In genomic region chr12:78205915-78206570, GRCm38 (mm10) we compare ENCODE assay signal across 8 mouse cellular contexts. TPM values are rescaled to one million over a fixed set of nuclear protein-coding genes. Genes with fewer than 3 reads are reported as not detected.
DNase-seq lines count a peak whose midpoint lies in the region; ATAC-seq and TF ChIP-seq lines count a peak whose summit lies in the region.

No protein-coding gene starts in this region.

- H3K27ac ChIP-seq in heart, adult 2 months: peak overlapping the region; percentile 26
- no peak overlapping the region for H3K27ac ChIP-seq in limb, embryonic 14.5 days (replicated peaks; ENCODE audit: low read depth, low read length)
- no peak overlapping the region for H3K27ac ChIP-seq in midbrain, postnatal 0 days (ENCODE audit: low read depth, low read length)
- no peak overlapping the region for H3K27ac ChIP-seq in stomach, embryonic 14.5 days (ENCODE audit: low read length)

- no peak overlapping the region; the same call in 1 of the 2 replicates for H3K9ac ChIP-seq in heart, adult 2 months (ENCODE audit: low read depth, low read length)
- H3K9ac ChIP-seq in limb, embryonic 14.5 days (ENCODE audit: low read depth, low read length, severe bottlenecking): no peak overlapping the region
- H3K9ac ChIP-seq in midbrain, postnatal 0 days (replicated peaks; ENCODE audit: low read length, poor library complexity, severe bottlenecking): no peak overlapping the region
- no peak overlapping the region for H3K9ac ChIP-seq in stomach, embryonic 14.5 days (replicated peaks; ENCODE audit: low read depth, low read length)

- 6% methylated on average over 5 of the region's 5 CpGs for WGBS in heart, adult 2 months
- 11% methylated on average over 5 of the region's 5 CpGs for WGBS in limb, embryonic 14.5 days
- 14% methylated on average over 5 of the region's 5 CpGs for WGBS in midbrain, postnatal 0 days
- 14% methylated on average over 5 of the region's 5 CpGs for WGBS in stomach, embryonic 14.5 days

- no peak overlapping the region; the same call in 1 of the 2 replicates for H3K4me2 ChIP-seq in limb, embryonic 14.5 days (replicated peaks; ENCODE audit: low read depth, low read length, severe bottlenecking)
- peak overlapping the region; percentile 29 for H3K4me2 ChIP-seq in midbrain, postnatal 0 days (ENCODE audit: low read depth, low read length, poor library complexity, severe bottlenecking)
- H3K4me2 ChIP-seq in stomach, embryonic 14.5 days (replicated peaks; ENCODE audit: low read depth, low read length): no peak overlapping the region; the same call in 1 of the 2 replicates

- no peak for TF ChIP-seq EP300 in heart, adult 2 months (IDR thresholded peaks at IDR 0.05; ENCODE audit: insufficient read depth, low read depth, low read length)

- DNase-seq in 3T3-L1 (ENCODE audit: low read depth, low spot score): peak; percentile 84
- peak; percentile 86 for DNase-seq in embryo, embryonic 10 days (ENCODE audit: low spot score)
- DNase-seq in heart, adult 2 months: peak; percentile 36 to 39
- peak; percentile 45 for DNase-seq in kidney, adult 18-20 months
- DNase-seq in limb, embryonic 14.5 days (ENCODE audit: low spot score): peak; percentile 70
- DNase-seq in midbrain, postnatal 0 days (ENCODE audit: low spot score): peak; percentile 87

- peak; percentile 93 for TF ChIP-seq CTCF in heart, adult 2 months (IDR thresholded peaks at IDR 0.05)
- peak; percentile 88 for TF ChIP-seq CTCF in midbrain, postnatal 0 days (IDR thresholded peaks at IDR 0.05)

- peak; percentile 77 for ATAC-seq in activated CD4-positive, CD25-positive, alpha-beta regulatory T cell, adult 4 months
- ATAC-seq in limb, embryonic 14.5 days (ENCODE audit: low FRiP score, low read depth): no peak
- no peak for ATAC-seq in midbrain, postnatal 0 days (ENCODE audit: low FRiP score)
- ATAC-seq in stomach, embryonic 14.5 days (ENCODE audit: insufficient number of reproducible peaks, insufficient read depth, low FRiP score, low read depth): peak; percentile 33; the same call in 1 of the 2 replicates

- no peaks in the 10 kb centered on the region for H3K36me3 ChIP-seq in heart, adult 2 months (ENCODE audit: control insufficient read depth, insufficient read depth, low read length)
- H3K36me3 ChIP-seq in limb, embryonic 14.5 days (ENCODE audit: control insufficient read depth, insufficient read depth, low read length): no peaks in the 10 kb centered on the region
- no peaks in the 10 kb centered on the region for H3K36me3 ChIP-seq in midbrain, postnatal 0 days (ENCODE audit: insufficient read depth, low read length)
- no peaks in the 10 kb centered on the region for H3K36me3 ChIP-seq in stomach, embryonic 14.5 days (ENCODE audit: control insufficient read depth, insufficient read depth, low read length)

- TF ChIP-seq POLR2A in heart, adult 2 months (IDR thresholded peaks at IDR 0.05; ENCODE audit: insufficient read depth, low read depth, low read length): no peak
- TF ChIP-seq POLR2A in limb, embryonic 14.5 days (IDR thresholded peaks at IDR 0.05; ENCODE audit: borderline replicate concordance, extremely low read depth, insufficient read depth, insufficient read length): no peak

- intact Hi-C loops in heart, adult 2 months (cut with DNase I): loop anchor here (5.0 to 10.0 kb wide), 2 partner anchors 121 to 609 kb away; no protein-coding TSS in a partner anchor

- H3K4me3 ChIP-seq in heart, adult 2 months: peak overlapping the region; percentile 31
- no peak overlapping the region for H3K4me3 ChIP-seq in limb, embryonic 14.5 days (replicated peaks; ENCODE audit: low read length)
- H3K4me3 ChIP-seq in midbrain, postnatal 0 days (ENCODE audit: low read depth, low read length): no peak overlapping the region
- H3K4me3 ChIP-seq in stomach, embryonic 14.5 days (ENCODE audit: low read depth, low read length): no peak overlapping the region

- no peaks in the 10 kb centered on the region for H3K27me3 ChIP-seq in heart, adult 2 months (ENCODE audit: control insufficient read depth, insufficient read depth, low read length)
- no peaks in the 10 kb centered on the region for H3K27me3 ChIP-seq in limb, embryonic 14.5 days (ENCODE audit: control insufficient read depth, insufficient read depth, low read length)
- H3K27me3 ChIP-seq in midbrain, postnatal 0 days (ENCODE audit: insufficient read depth, low read length): no peaks in the 10 kb centered on the region
- no peaks in the 10 kb centered on the region for H3K27me3 ChIP-seq in stomach, embryonic 14.5 days (ENCODE audit: control insufficient read depth, insufficient read depth, low read length)

- no peaks in the 10 kb centered on the region for H3K9me3 ChIP-seq in limb, embryonic 14.5 days (ENCODE audit: control insufficient read depth, low read length)
- no peaks in the 10 kb centered on the region for H3K9me3 ChIP-seq in midbrain, postnatal 0 days (ENCODE audit: low read length)
- H3K9me3 ChIP-seq in stomach, embryonic 14.5 days (ENCODE audit: control insufficient read depth, low read depth, low read length): no peaks in the 10 kb centered on the region

- H3K79me2 ChIP-seq in heart, adult 2 months (replicated peaks; ENCODE audit: control insufficient read depth, insufficient read depth, low read length): no peaks in the 10 kb centered on the region

- H3K4me1 ChIP-seq in heart, adult 2 months (ENCODE audit: control insufficient read depth, insufficient read depth, low read length): no peaks in the 10 kb centered on the region
- no peaks in the 10 kb centered on the region for H3K4me1 ChIP-seq in limb, embryonic 14.5 days (ENCODE audit: control insufficient read depth, insufficient read depth, low read length)
- H3K4me1 ChIP-seq in midbrain, postnatal 0 days (ENCODE audit: insufficient read depth, low read length): 0 out of 2 replicates have a peak, but pooled peaks cover 2% of the 10 kb centered on the region
- no peaks in the 10 kb centered on the region for H3K4me1 ChIP-seq in stomach, embryonic 14.5 days (ENCODE audit: control insufficient read depth, insufficient read depth, low read length)

RNA-seq across cellular contexts. Expression of gene Gm6657, which starts 12.0 kb away (rescaled TPM):
- not detected for polyA plus RNA-seq in activated CD4-positive, CD25-positive, alpha-beta regulatory T cell, adult 4 months (2017; shearing (Covaris generic))
- not detected for total RNA-seq in heart, adult 2 months (2021)
- polyA plus RNA-seq in heart, adult 2 months (2012; rRNA removed): not detected in 2 replicates
- polyA plus RNA-seq in limb, embryonic 14.5 days (2012; rRNA removed): not detected in 2 replicates
- not detected in 2 replicates for polyA plus RNA-seq in limb, embryonic 14.5 days (2014; fragmentation: Nextera tagmentation; extraction: Ambion mirVana)
- total RNA-seq in midbrain, postnatal 0 days (2014; rRNA removed): not detected in 2 replicates
- not detected in 2 replicates for polyA plus RNA-seq in midbrain, postnatal 0 days (2015; fragmentation: Nextera tagmentation; extraction: Ambion mirVana)
- polyA plus RNA-seq in stomach, embryonic 14.5 days (2014; fragmentation: Nextera tagmentation; extraction: Ambion mirVana): not detected in 2 replicates

RNA-seq across cellular contexts. Expression of gene Gphn, which starts 20.1 kb away (rescaled TPM):
- 10 to 100 TPM; 10.7 to 10.9 TPM for polyA plus RNA-seq in activated CD4-positive, CD25-positive, alpha-beta regulatory T cell, adult 4 months (2017; shearing (Covaris generic))
- total RNA-seq in heart, adult 2 months (2021): 10 to 100 TPM; 21.4 to 23.5 TPM
- 12.2 and 18.6 TPM in 2 replicates for polyA plus RNA-seq in heart, adult 2 months (2012; rRNA removed)
- polyA plus RNA-seq in limb, embryonic 14.5 days (2012; rRNA removed): 17.5 and 18.9 TPM in 2 replicates
- 16.4 and 19.1 TPM in 2 replicates for polyA plus RNA-seq in limb, embryonic 14.5 days (2014; fragmentation: Nextera tagmentation; extraction: Ambion mirVana)
- total RNA-seq in midbrain, postnatal 0 days (2014; rRNA removed): 83.2 and 93.1 TPM in 2 replicates
- polyA plus RNA-seq in midbrain, postnatal 0 days (2015; fragmentation: Nextera tagmentation; extraction: Ambion mirVana): 69.7 and 71.0 TPM in 2 replicates
- 21.0 and 26.1 TPM in 2 replicates for polyA plus RNA-seq in stomach, embryonic 14.5 days (2014; fragmentation: Nextera tagmentation; extraction: Ambion mirVana)

Comparison
In these comparisons a context has a peak if more than half of its experiments do, and no peak if none do; other contexts are left out.
1. ATAC-seq: peak in activated CD4-positive, CD25-positive, alpha-beta regulatory T cell, adult 4 months (single experiment) and stomach, embryonic 14.5 days (single experiment); none in limb, embryonic 14.5 days (single experiment) and midbrain, postnatal 0 days (single experiment).
2. Peak in every context shown above with its lines, with median percentiles within 50 percentile points of each other: DNase-seq.